Comparison of ENCODE assay signal across 9 mouse cellular contexts in genomic region chr17:33780431-33780830, GRCm38 (mm10). TPM values are rescaled to one million over a fixed set of nuclear protein-coding genes. Genes with fewer than 3 reads are reported as not detected.
DNase-seq lines count a peak whose midpoint lies in the region; ATAC-seq and TF ChIP-seq lines count a peak whose summit lies in the region.
"Had no signal": no experiment of that assay in that cellular context is flagged by ENCODE, and none has a peak within 500 bp of the region (broad histone marks: within the 10 kb centered on the region; RNA-seq: fewer than 3 reads in every experiment).

No protein-coding gene starts in this region.

- no peak for TF ChIP-seq CTCF in left cerebral cortex, adult 2 months (IDR thresholded peaks at IDR 0.05)

- peak overlapping the region; percentile 78 for H3K27ac ChIP-seq in left cerebral cortex, adult 2 months
- peak overlapping the region; percentile 96 for H3K27ac ChIP-seq in embryonic facial prominence, embryonic 11.5 days (replicated peaks; ENCODE audit: low read depth, low read length)
- peak overlapping the region; percentile 89 for H3K27ac ChIP-seq in hindbrain, embryonic 10.5 days
- peak overlapping the region; percentile 92 for H3K27ac ChIP-seq in limb, embryonic 15.5 days

- no peak for ATAC-seq in embryonic facial prominence, embryonic 11.5 days (replicated peaks; ENCODE audit: insufficient number of reproducible peaks, low FRiP score, low TSS enrichment, low read depth)
- ATAC-seq in limb, embryonic 15.5 days (ENCODE audit: insufficient number of reproducible peaks, low FRiP score, low TSS enrichment, low read depth) = no peak
- ATAC-seq in monocyte, adult 5-6 weeks (replicated peaks; ENCODE audit: insufficient number of reproducible peaks, low FRiP score, low TSS enrichment, poor library complexity, severe bottlenecking) = peak; percentile 45

- H3K4me1 ChIP-seq in embryonic facial prominence, embryonic 11.5 days (ENCODE audit: control insufficient read depth, insufficient read depth, low read length) = peaks cover 14% of the 10 kb centered on the region
- peaks cover 38% of the 10 kb centered on the region for H3K4me1 ChIP-seq in hindbrain, embryonic 10.5 days (replicated peaks)
- H3K4me1 ChIP-seq in limb, embryonic 15.5 days = peaks cover 54% of the 10 kb centered on the region

- H3K9me3 ChIP-seq in embryonic facial prominence, embryonic 11.5 days (replicated peaks; ENCODE audit: control insufficient read depth, low read length) = no peaks in the 10 kb centered on the region
- no peaks in the 10 kb centered on the region for H3K9me3 ChIP-seq in hindbrain, embryonic 10.5 days
- H3K9me3 ChIP-seq in limb, embryonic 15.5 days = no peaks in the 10 kb centered on the region

- DNase-seq in left cerebral cortex, adult 2 months (ENCODE audit: extremely low spot score in 1 of 2, low spot score in 2 of 2) = no peak
- no peak for DNase-seq in left cerebral cortex, postnatal 36 days (ENCODE audit: low spot score in 2 of 2)
- DNase-seq in embryonic facial prominence, embryonic 11.5 days (ENCODE audit: low spot score) = no peak
- no peak for DNase-seq in hindbrain, embryonic 10.5 days (ENCODE audit: low spot score)
- DNase-seq in thymus, postnatal 36 days = no peak
- DNase-seq in MN1 (ENCODE audit: low spot score) = no peak

- peak overlapping the region; percentile 73 for H3K9ac ChIP-seq in embryonic facial prominence, embryonic 11.5 days (replicated peaks; ENCODE audit: low read length)
- peak overlapping the region; percentile 29; the same call in 1 of the 2 replicates for H3K9ac ChIP-seq in limb, embryonic 15.5 days

- peak overlapping the region; percentile 80 for H3K4me2 ChIP-seq in embryonic facial prominence, embryonic 11.5 days (ENCODE audit: low read depth, low read length)
- peak overlapping the region; percentile 79 for H3K4me2 ChIP-seq in limb, embryonic 15.5 days

- WGBS in embryonic facial prominence, embryonic 11.5 days = 84% methylated on average over 5 of the region's 5 CpGs
- 88% methylated on average over 5 of the region's 5 CpGs for WGBS in hindbrain, embryonic 10.5 days
- 74% methylated on average over 5 of the region's 5 CpGs for WGBS in limb, embryonic 15.5 days

- H3K27me3 ChIP-seq in embryonic facial prominence, embryonic 11.5 days (ENCODE audit: control insufficient read depth, insufficient read depth, low read length) = no peaks in the 10 kb centered on the region
- H3K27me3 ChIP-seq in hindbrain, embryonic 10.5 days (ENCODE audit: insufficient read depth, poor library complexity, severe bottlenecking) = peaks cover 20% of the 10 kb centered on the region; the same call in 1 of the 2 replicates
- H3K27me3 ChIP-seq in limb, embryonic 15.5 days = no peaks in the 10 kb centered on the region

- intact Hi-C loops in left cerebral cortex, adult 2 months (cut with DNase I) = no loop called here
- intact Hi-C loops in left cerebral cortex, postnatal 36 days (cut with DNase I) = no loop called here

- H3K4me3 ChIP-seq in left cerebral cortex, adult 2 months = peak overlapping the region; percentile 50
- peak overlapping the region; percentile 44 for H3K4me3 ChIP-seq in embryonic facial prominence, embryonic 11.5 days (ENCODE audit: low read depth, low read length)
- peak overlapping the region; percentile 66 for H3K4me3 ChIP-seq in hindbrain, embryonic 10.5 days
- H3K4me3 ChIP-seq in limb, embryonic 15.5 days = peak overlapping the region; percentile 52

- H3K36me3 ChIP-seq in embryonic facial prominence, embryonic 11.5 days (replicated peaks; ENCODE audit: control insufficient read depth, insufficient read depth, low read depth, low read length) = peaks cover 7% of the 10 kb centered on the region
- peaks cover 12% of the 10 kb centered on the region for H3K36me3 ChIP-seq in hindbrain, embryonic 10.5 days
- H3K36me3 ChIP-seq in limb, embryonic 15.5 days = peaks cover 23% of the 10 kb centered on the region

RNA-seq across cellular contexts. Expression of gene Angptl4, which starts 1.2 kb away (rescaled TPM):
- 1 to 10 TPM; 3.4 to 4.3 TPM for total RNA-seq in left cerebral cortex, adult 2 months (2021)
- 1 to 10 TPM; 3.3 to 4.8 TPM for total RNA-seq in left cerebral cortex, postnatal 36 days (2021)
- polyA plus RNA-seq in embryonic facial prominence, embryonic 11.5 days (2014; fragmentation: Nextera tagmentation; extraction: Ambion mirVana) = 44.5 and 48.9 TPM in 2 replicates
- polyA plus RNA-seq in hindbrain, embryonic 10.5 days (2016; fragmentation: Nextera tagmentation; extraction: Ambion mirVana) = 23.4 and 25.9 TPM in 2 replicates
- polyA plus RNA-seq in limb, embryonic 15.5 days (2015; fragmentation: Nextera tagmentation; extraction: Ambion mirVana) = 53.1 and 62.9 TPM in 2 replicates
- total RNA-seq in monocyte, adult 5-6 weeks (2017) = 0.29 to 1.2 TPM in 2 of 3 replicates, not detected in the other
- total RNA-seq: neutrophil, adult 5-6 weeks had no signal

RNA-seq across cellular contexts. Expression of gene Rab11b, which starts 20.1 kb away (rescaled TPM):
- 100 to 1,000 TPM; 345 to 358 TPM for total RNA-seq in left cerebral cortex, adult 2 months (2021)
- total RNA-seq in left cerebral cortex, postnatal 36 days (2021) = 100 to 1,000 TPM; 328 to 372 TPM
- polyA plus RNA-seq in embryonic facial prominence, embryonic 11.5 days (2014; fragmentation: Nextera tagmentation; extraction: Ambion mirVana) = 255 and 273 TPM in 2 replicates
- 367 and 495 TPM in 2 replicates for polyA plus RNA-seq in hindbrain, embryonic 10.5 days (2016; fragmentation: Nextera tagmentation; extraction: Ambion mirVana)
- 257 and 267 TPM in 2 replicates for polyA plus RNA-seq in limb, embryonic 15.5 days (2015; fragmentation: Nextera tagmentation; extraction: Ambion mirVana)
- total RNA-seq in monocyte, adult 5-6 weeks (2017) = 41.4 to 78.7 TPM (median 59.2 TPM) in 3 replicates

RNA-seq across cellular contexts. Expression of gene Kank3, which starts 29.9 kb away (rescaled TPM):
- total RNA-seq in left cerebral cortex, adult 2 months (2021) = 10 to 100 TPM; 32.3 to 38.7 TPM
- total RNA-seq in left cerebral cortex, postnatal 36 days (2021) = 10 to 100 TPM; 27.0 to 44.8 TPM
- polyA plus RNA-seq in embryonic facial prominence, embryonic 11.5 days (2014; fragmentation: Nextera tagmentation; extraction: Ambion mirVana) = 18.2 and 25.1 TPM in 2 replicates
- polyA plus RNA-seq in hindbrain, embryonic 10.5 days (2016; fragmentation: Nextera tagmentation; extraction: Ambion mirVana) = 26.2 and 28.5 TPM in 2 replicates
- 29.4 and 32.3 TPM in 2 replicates for polyA plus RNA-seq in limb, embryonic 15.5 days (2015; fragmentation: Nextera tagmentation; extraction: Ambion mirVana)
- total RNA-seq in monocyte, adult 5-6 weeks (2017) = 8.6 to 12.3 TPM (median 10.3 TPM) in 3 replicates

RNA-seq across cellular contexts. Expression of gene Rps28, which starts 43.9 kb away (rescaled TPM):
- 100 to 1,000 TPM; 600 to 661 TPM for total RNA-seq in left cerebral cortex, adult 2 months (2021)
- 100 to 1,000 TPM; 651 to 708 TPM for total RNA-seq in left cerebral cortex, postnatal 36 days (2021)
- polyA plus RNA-seq in embryonic facial prominence, embryonic 11.5 days (2014; fragmentation: Nextera tagmentation; extraction: Ambion mirVana) = 824 and 897 TPM in 2 replicates
- 712 and 835 TPM in 2 replicates for polyA plus RNA-seq in hindbrain, embryonic 10.5 days (2016; fragmentation: Nextera tagmentation; extraction: Ambion mirVana)
- polyA plus RNA-seq in limb, embryonic 15.5 days (2015; fragmentation: Nextera tagmentation; extraction: Ambion mirVana) = 716 and 1,053 TPM in 2 replicates
- 887 to 1,482 TPM (median 1,008 TPM) in 3 replicates for total RNA-seq in monocyte, adult 5-6 weeks (2017)

RNA-seq across cellular contexts. Expression of gene Ndufa7, which starts 43.9 kb away (rescaled TPM):
- 100 to 1,000 TPM; 190 to 211 TPM for total RNA-seq in left cerebral cortex, adult 2 months (2021)
- total RNA-seq in left cerebral cortex, postnatal 36 days (2021) = 100 to 1,000 TPM; 212 to 213 TPM
- polyA plus RNA-seq in embryonic facial prominence, embryonic 11.5 days (2014; fragmentation: Nextera tagmentation; extraction: Ambion mirVana) = 392 and 414 TPM in 2 replicates
- polyA plus RNA-seq in hindbrain, embryonic 10.5 days (2016; fragmentation: Nextera tagmentation; extraction: Ambion mirVana) = 517 and 544 TPM in 2 replicates
- 404 and 428 TPM in 2 replicates for polyA plus RNA-seq in limb, embryonic 15.5 days (2015; fragmentation: Nextera tagmentation; extraction: Ambion mirVana)
- total RNA-seq in monocyte, adult 5-6 weeks (2017) = 107 to 131 TPM (median 117 TPM) in 3 replicates
